In genomic region chr8:108729667-108730329, GRCm38 (mm10) we compare ENCODE assay signal across 15 mouse cellular contexts.
A peak's percentile ranks its signal among the peaks of the same experiment; 100 is the strongest.
DNase-seq lines count a peak whose midpoint lies in the region; ATAC-seq lines count a peak whose summit lies in the region.
"Had no signal": no experiment of that assay in that cellular context is flagged by ENCODE, and none has a peak within 500 bp of the region (broad histone marks: within the 10 kb centered on the region; RNA-seq: fewer than 3 reads in every experiment).

No protein-coding gene starts in this region.

- peak overlapping the region; percentile 33 for H3K4me3 ChIP-seq in hindbrain, embryonic 10.5 days
- no peak overlapping the region for H3K4me3 ChIP-seq in hindbrain, embryonic 11.5 days (ENCODE audit: low read depth, low read length)
- no peak overlapping the region for H3K4me3 ChIP-seq in neural tube, embryonic 11.5 days (ENCODE audit: low read depth, low read length)
- no peak overlapping the region for H3K4me3 ChIP-seq in neural tube, embryonic 15.5 days (replicated peaks)
- H3K4me3 ChIP-seq: gastrocnemius, adult 2 months; hindbrain, embryonic 12.5 days had no signal

- H3K9ac ChIP-seq in hindbrain, embryonic 11.5 days (ENCODE audit: low read depth, low read length): no peak overlapping the region
- H3K9ac ChIP-seq in neural tube, embryonic 11.5 days (ENCODE audit: low read length): peak overlapping the region; percentile 7; the same call in 1 of the 2 replicates
- no peak overlapping the region for H3K9ac ChIP-seq in neural tube, embryonic 15.5 days (replicated peaks)
- H3K9ac ChIP-seq: hindbrain, embryonic 12.5 days had no signal

- ATAC-seq in hindbrain, embryonic 11.5 days (ENCODE audit: low FRiP score): no peak
- ATAC-seq in neural tube, embryonic 11.5 days (ENCODE audit: insufficient read depth, low FRiP score, low TSS enrichment): no peak
- ATAC-seq in granulocyte monocyte progenitor cell, adult 5-6 weeks (replicated peaks; ENCODE audit: poor library complexity, severe bottlenecking): peak; percentile 64
- no peak for ATAC-seq in neural tube, embryonic 15.5 days (ENCODE audit: low FRiP score)
- ATAC-seq: intestine, embryonic 16.5 days had no signal

- no peaks in the 10 kb centered on the region for H3K9me3 ChIP-seq in hindbrain, embryonic 10.5 days
- H3K9me3 ChIP-seq in hindbrain, embryonic 11.5 days (ENCODE audit: control insufficient read depth, low read length): no peaks in the 10 kb centered on the region
- no peaks in the 10 kb centered on the region for H3K9me3 ChIP-seq in neural tube, embryonic 11.5 days (ENCODE audit: control insufficient read depth, low read length)
- no peaks in the 10 kb centered on the region for H3K9me3 ChIP-seq in neural tube, embryonic 15.5 days (replicated peaks)
- H3K9me3 ChIP-seq: hindbrain, embryonic 12.5 days had no signal

- H3K27ac ChIP-seq in hindbrain, embryonic 10.5 days: peak overlapping the region; percentile 81
- no peak overlapping the region for H3K27ac ChIP-seq in hindbrain, embryonic 11.5 days (ENCODE audit: low read depth, low read length)
- no peak overlapping the region for H3K27ac ChIP-seq in neural tube, embryonic 11.5 days (ENCODE audit: low read depth, low read length)
- H3K27ac ChIP-seq in neural tube, embryonic 15.5 days (replicated peaks): 0 out of 2 replicates have a peak overlapping the region, but pooled peaks have one; percentile 15
- H3K27ac ChIP-seq: gastrocnemius, adult 2 months; hindbrain, embryonic 12.5 days had no signal

- peaks cover 100% of the 10 kb centered on the region for H3K4me1 ChIP-seq in hindbrain, embryonic 10.5 days (replicated peaks)
- H3K4me1 ChIP-seq in hindbrain, embryonic 11.5 days (replicated peaks; ENCODE audit: control insufficient read depth, insufficient read depth, low read length): peaks cover 40% of the 10 kb centered on the region
- peaks cover 87% of the 10 kb centered on the region for H3K4me1 ChIP-seq in neural tube, embryonic 11.5 days (ENCODE audit: control insufficient read depth, insufficient read depth, low read length)
- H3K4me1 ChIP-seq in neural tube, embryonic 15.5 days: peaks cover 70% of the 10 kb centered on the region

- 4% methylated on average over 12 of the region's 12 CpGs for WGBS in hindbrain, embryonic 10.5 days
- 6% methylated on average over 12 of the region's 12 CpGs for WGBS in hindbrain, embryonic 11.5 days
- WGBS in neural tube, embryonic 11.5 days: 4% methylated on average over 12 of the region's 12 CpGs
- 16% methylated on average over 12 of the region's 12 CpGs for WGBS in neural tube, embryonic 15.5 days

- H3K36me3 ChIP-seq in hindbrain, embryonic 10.5 days: no peaks in the 10 kb centered on the region
- H3K36me3 ChIP-seq in hindbrain, embryonic 11.5 days (ENCODE audit: control insufficient read depth, insufficient read depth, low read length): no peaks in the 10 kb centered on the region
- H3K36me3 ChIP-seq in neural tube, embryonic 11.5 days (ENCODE audit: control insufficient read depth, insufficient read depth, low read length): no peaks in the 10 kb centered on the region
- H3K36me3 ChIP-seq in neural tube, embryonic 15.5 days: no peaks in the 10 kb centered on the region
- H3K36me3 ChIP-seq: hindbrain, embryonic 12.5 days had no signal

- DNase-seq in hindbrain, embryonic 10.5 days (ENCODE audit: low spot score): no peak
- no peak for DNase-seq in hindbrain, embryonic 11.5 days (ENCODE audit: low spot score)
- no peak for DNase-seq in neural tube, embryonic 11.5 days (ENCODE audit: low spot score)
- DNase-seq in neural tube, embryonic 10.5 days (ENCODE audit: extremely low spot score, low spot score): no peak
- no peak for DNase-seq in urinary bladder, postnatal 10 days (ENCODE audit: low spot score)
- DNase-seq in urinary bladder, postnatal 14 days (ENCODE audit: low spot score): no peak
- DNase-seq: adrenal gland, adult 2 months; cerebellum, postnatal 10 days; gastrocnemius, adult 2 months; lung, adult 18-20 months; thymus, postnatal 25 days had no signal

- no peaks in the 10 kb centered on the region for H3K27me3 ChIP-seq in hindbrain, embryonic 10.5 days (ENCODE audit: insufficient read depth, poor library complexity, severe bottlenecking)
- no peaks in the 10 kb centered on the region for H3K27me3 ChIP-seq in hindbrain, embryonic 11.5 days (ENCODE audit: control insufficient read depth, insufficient read depth, low read length)
- no peaks in the 10 kb centered on the region for H3K27me3 ChIP-seq in neural tube, embryonic 11.5 days (ENCODE audit: control insufficient read depth, insufficient read depth, low read length)
- 0 out of 2 replicates have a peak, but pooled peaks cover 4% of the 10 kb centered on the region for H3K27me3 ChIP-seq in neural tube, embryonic 15.5 days (replicated peaks)

- H3K4me2 ChIP-seq in hindbrain, embryonic 11.5 days (replicated peaks; ENCODE audit: low read depth, low read length): no peak overlapping the region
- peak overlapping the region; percentile 19; the same call in 1 of the 2 replicates for H3K4me2 ChIP-seq in neural tube, embryonic 11.5 days (ENCODE audit: low read depth)
- H3K4me2 ChIP-seq in neural tube, embryonic 15.5 days: no peak overlapping the region
- H3K4me2 ChIP-seq: hindbrain, embryonic 12.5 days had no signal

Comparison
In these comparisons a context has a peak if more than half of its experiments do, and no peak if none do; other contexts are left out.
1. H3K27ac ChIP-seq: peak in hindbrain, embryonic 10.5 days (single experiment) and neural tube, embryonic 15.5 days (single experiment); none in hindbrain, embryonic 11.5 days (single experiment) and neural tube, embryonic 11.5 days (single experiment).